Mouse (Mus musculus) stomach, embryonic 14.5 days (tissue): Measurements from ENCODE around the gene Npl. TPM values are rescaled to one million over a fixed set of nuclear protein-coding genes. Genes with fewer than 3 reads are reported as not detected.
A peak's percentile ranks its signal among the peaks of the same experiment; 100 is the strongest.
"Not testable (repeated sequence)": the region's sequence is repeated elsewhere in the genome, so short reads cannot be mapped to it uniquely, and the experiment has no call there.

ENCODE experiments used
- ATAC-seq: fragments of 200-750 bp; cut with Nextera tagmentation; 2 replicates; pipeline ENCODE4 v1.8.0; 2017; ENCODE audit warnings: low read depth, moderate TSS enrichment; ENCODE audit not compliant: insufficient number of reproducible peaks, insufficient read depth, low FRiP score
- H3K27ac ChIP-seq: fragments of 300-500 bp; sonication (generic); 2 replicates; pipeline ENCODE4 v1.5.1; 2014; ENCODE audit warnings: mild to moderate bottlenecking, low read length, moderate library complexity, mixed read lengths
- H3K27me3 ChIP-seq: fragments of 300-500 bp; sonication (generic); 2 replicates; pipeline ENCODE4 v1.6.1; 2014; ENCODE audit warnings: low read length, control low read depth, mixed read lengths; ENCODE audit not compliant: control insufficient read depth, insufficient read depth
- H3K36me3 ChIP-seq: fragments of 300-500 bp; sonication (generic); 2 replicates; pipeline ENCODE4 v1.6.1; 2014; ENCODE audit warnings: mild to moderate bottlenecking, control low read depth, low read length, moderate library complexity, mixed read lengths; ENCODE audit not compliant: control insufficient read depth, insufficient read depth
- H3K4me1 ChIP-seq: fragments of 300-500 bp; sonication (generic); 2 replicates; pipeline ENCODE4 v1.6.1; 2014; ENCODE audit warnings: low read length, control low read depth, mixed read lengths; ENCODE audit not compliant: control insufficient read depth, insufficient read depth
- H3K4me2 ChIP-seq: fragments of 300-500 bp; sonication (generic); replicated peaks from 2 replicates; pipeline ENCODE4 v1.6.1; 2014; ENCODE audit warnings: low read depth, low read length, control low read depth
- H3K4me3 ChIP-seq: fragments of 300-500 bp; sonication (generic); 2 replicates; pipeline ENCODE4 v1.5.1; 2014; ENCODE audit warnings: low read depth, low read length, control low read depth
- H3K9ac ChIP-seq: fragments of 300-500 bp; sonication (generic); replicated peaks from 2 replicates; pipeline ENCODE4 v1.6.1; 2014; ENCODE audit warnings: low read depth, mild to moderate bottlenecking, control low read depth, low read length, moderate library complexity, mixed read lengths
- H3K9me3 ChIP-seq: fragments of 300-500 bp; sonication (generic); 2 replicates; pipeline ENCODE4 v1.6.1; 2016; ENCODE audit warnings: low read depth, low read length, control low read depth; ENCODE audit not compliant: control insufficient read depth
- WGBS: fragments of 180-500 bp; shearing (Covaris S2); extraction: QIAGEN DNeasy Blood & Tissue Kit; methylation state at CpG from one replicate; pipeline ENCODE4 v1.1.7; 2014; 5-methylcytosine and 5-hydroxymethylcytosine counted together
- polyA plus RNA-seq: library from polyadenylated mRNA; unstranded; fragments of >200 nt; fragmentation: Nextera tagmentation; extraction: Ambion mirVana; gene quantifications from 2 replicates; pipeline ENCODE4 v1.2.1, GENCODE M21; 2014

Gene Npl
- polyA plus RNA-seq, 1 experiment from 2014 or later: 6.6 TPM

GRCm38 (mm10) chr1:153539739-153540333 is 10.0 kb downstream of the Npl start:
- Histone ChIP-seq H3K4me2 (no peak overlapping the region), H3K4me1 (0 out of 2 replicates have a peak, but pooled peaks cover 2% of the 10 kb centered on the region), H3K27ac (no peak overlapping the region), H3K9me3 (no peaks in the 10 kb centered on the region), H3K36me3 (no peaks in the 10 kb centered on the region), H3K4me3 (no peak overlapping the region), H3K9ac (no peak overlapping the region), H3K27me3 (no peaks in the 10 kb centered on the region)
- no peak for ATAC-seq
- WGBS: 89% methylated on average over 9 of the region's 9 CpGs

- no peak for ATAC-seq
- no peaks in the 10 kb centered on the region for H3K4me1 ChIP-seq
- H3K36me3 ChIP-seq: no peaks in the 10 kb centered on the region
- H3K27me3 ChIP-seq: no peaks in the 10 kb centered on the region
- no peak overlapping the region for H3K4me3 ChIP-seq
- H3K9me3 ChIP-seq: no peaks in the 10 kb centered on the region
- H3K4me2 ChIP-seq: no peak overlapping the region
- no peak overlapping the region for H3K27ac ChIP-seq
- no peak overlapping the region for H3K9ac ChIP-seq
- WGBS: 74% methylated on average over 9 of the region's 9 CpGs
These were observed 14.2 kb downstream of the Npl start for GRCm38 (mm10) chr1:153535611-153536010.

GRCm38 (mm10) chr1:153532896-153533295 is 16.9 kb downstream of the Npl start:
- not testable (repeated sequence) for H3K9ac ChIP-seq, H3K27ac ChIP-seq, H3K36me3 ChIP-seq, ATAC-seq, H3K4me2 ChIP-seq, H3K9me3 ChIP-seq, H3K4me3 ChIP-seq, H3K4me1 ChIP-seq, H3K27me3 ChIP-seq
- 89% methylated on average over 3 of the region's 3 CpGs for WGBS

- Histone ChIP-seq H3K9me3 (no peaks in the 10 kb centered on the region), H3K27me3 (no peaks in the 10 kb centered on the region), H3K4me3 (no peak overlapping the region), H3K4me2 (peak overlapping the region; percentile 32), H3K27ac (peak overlapping the region; percentile 74; the same call in 1 of the 2 replicates), H3K9ac (no peak overlapping the region), H3K36me3 (no peaks in the 10 kb centered on the region), H3K4me1 (no peaks in the 10 kb centered on the region)
- peak; percentile 49; the same call in 1 of the 2 replicates for ATAC-seq
- 15% methylated on average over 12 of the region's 12 CpGs for WGBS
These were observed 17.5 kb downstream of the Npl start for GRCm38 (mm10) chr1:153532234-153532841.

GRCm38 (mm10) chr1:153531677-153532233 is 18.1 kb downstream of the Npl start:
- H3K4me1 ChIP-seq: no peaks in the 10 kb centered on the region
- no peak for ATAC-seq
- H3K9me3 ChIP-seq: no peaks in the 10 kb centered on the region
- H3K27me3 ChIP-seq: no peaks in the 10 kb centered on the region
- WGBS: 23% methylated on average over 9 of the region's 9 CpGs
- no peaks in the 10 kb centered on the region for H3K36me3 ChIP-seq
- H3K4me3 ChIP-seq: no peak overlapping the region
- H3K9ac ChIP-seq: no peak overlapping the region
- H3K4me2 ChIP-seq: peak overlapping the region; percentile 32
- no peak overlapping the region; the same call in 1 of the 2 replicates for H3K27ac ChIP-seq

- no peaks in the 10 kb centered on the region for H3K36me3 ChIP-seq
- ATAC-seq: no peak
- H3K4me2 ChIP-seq: no peak overlapping the region
- no peaks in the 10 kb centered on the region for H3K9me3 ChIP-seq
- 41% methylated on average over 3 of the region's 3 CpGs for WGBS
- H3K27ac ChIP-seq: no peak overlapping the region
- no peak overlapping the region for H3K9ac ChIP-seq
- H3K4me1 ChIP-seq: no peaks in the 10 kb centered on the region
- H3K27me3 ChIP-seq: no peaks in the 10 kb centered on the region
- H3K4me3 ChIP-seq: no peak overlapping the region
These were observed 27.7 kb downstream of the Npl start for GRCm38 (mm10) chr1:153522116-153522515.

GRCm38 (mm10) chr1:153515368-153515767 is 34.5 kb downstream of the Npl start:
- H3K4me3 ChIP-seq: no peak overlapping the region
- H3K36me3 ChIP-seq: no peaks in the 10 kb centered on the region
- no peak overlapping the region for H3K4me2 ChIP-seq
- no peaks in the 10 kb centered on the region for H3K27me3 ChIP-seq
- H3K27ac ChIP-seq: no peak overlapping the region
- no peak for ATAC-seq
- no peak overlapping the region for H3K9ac ChIP-seq
- no peaks in the 10 kb centered on the region for H3K9me3 ChIP-seq
- no peaks in the 10 kb centered on the region for H3K4me1 ChIP-seq
- 85% methylated on average over 12 of the region's 12 CpGs for WGBS

- Histone ChIP-seq H3K4me3 (no peak overlapping the region), H3K9ac (no peak overlapping the region), H3K4me1 (no peaks in the 10 kb centered on the region), H3K9me3 (no peaks in the 10 kb centered on the region), H3K27ac (no peak overlapping the region), H3K36me3 (no peaks in the 10 kb centered on the region), H3K27me3 (no peaks in the 10 kb centered on the region), H3K4me2 (no peak overlapping the region)
- 62% methylated on average over 2 of the region's 2 CpGs for WGBS
- no peak for ATAC-seq
These were observed 39.4 kb downstream of the Npl start for GRCm38 (mm10) chr1:153510330-153511009.
